Mouse (Mus musculus) layer of hippocampus, postnatal 14 days (tissue): Measurements from ENCODE around the gene 4430402I18Rik. TPM values are rescaled to one million over a fixed set of nuclear protein-coding genes. Genes with fewer than 3 reads are reported as not detected.

Experiments
- DNase-seq, 2 experiments: peaks; one replicate each; pipeline ENCODE4 v3.0.0; 2021 to 2022; ENCODE audit warnings: low spot score in 2 of 2, mixed read lengths in 1 of 2
- total RNA-seq, 2 experiments: library from RNA; stranded (reverse); gene quantifications; 2 replicates each; pipeline ENCODE4 v1.2.3; 2021

4430402I18Rik gene
- total RNA-seq, 2 experiments from 2014 or later = 6.1 to 9.4 TPM

GRCm38 (mm10) chr19:28969231-28969630 is 1.6 kb upstream of the 4430402I18Rik start:
- no peak for DNase-seq

- no peak for DNase-seq
These were observed 578 bp upstream of the 4430402I18Rik start for GRCm38 (mm10) chr19:28968178-28968577.

GRCm38 (mm10) chr19:28964552-28964903 is 3.1 kb downstream of the 4430402I18Rik start:
- no peak for DNase-seq

GRCm38 (mm10) chr19:28963842-28964551 is 3.6 kb downstream of the 4430402I18Rik start, which contains the start of gene Plpp6:
TSS of gene Plpp6 (plus strand) at chr19:28963953.
- peak; percentile 71 to 80 for DNase-seq

- no peak for DNase-seq
These were observed 4.1 kb downstream of the 4430402I18Rik start for GRCm38 (mm10) chr19:28963513-28963841.

GRCm38 (mm10) chr19:28963113-28963512 is 4.5 kb downstream of the 4430402I18Rik start:
- peak in 1 of 2 experiments; percentile 58 for DNase-seq

GRCm38 (mm10) chr19:28951251-28951650 is 16.3 kb downstream of the 4430402I18Rik start:
- no peak for DNase-seq

- no peak for DNase-seq
These were observed 20.3 kb downstream of the 4430402I18Rik start for GRCm38 (mm10) chr19:28947311-28947710.

- DNase-seq = peak in 1 of 2 experiments; percentile 50
These were observed 20.8 kb downstream of the 4430402I18Rik start for GRCm38 (mm10) chr19:28946782-28947181.

- DNase-seq = no peak
These were observed 26.3 kb downstream of the 4430402I18Rik start for GRCm38 (mm10) chr19:28941271-28941670.

- no peak for DNase-seq
These were observed 27.3 kb downstream of the 4430402I18Rik start for GRCm38 (mm10) chr19:28940135-28940874.

GRCm38 (mm10) chr19:28934897-28935296 is 32.7 kb downstream of the 4430402I18Rik start:
- DNase-seq = no peak

GRCm38 (mm10) chr19:28929034-28929433 is 38.6 kb downstream of the 4430402I18Rik start:
- DNase-seq = no peak

- no peak for DNase-seq
These were observed 40.2 kb downstream of the 4430402I18Rik start for GRCm38 (mm10) chr19:28927396-28927795.

- no peak for DNase-seq
These were observed 41.2 kb downstream of the 4430402I18Rik start for GRCm38 (mm10) chr19:28926366-28926765.

- no peak for DNase-seq
These were observed 49.8 kb downstream of the 4430402I18Rik start for GRCm38 (mm10) chr19:28917839-28918238.

GRCm38 (mm10) chr19:28916492-28916891 is 51.1 kb downstream of the 4430402I18Rik start:
- no peak for DNase-seq

- no peak for DNase-seq
These were observed 51.9 kb downstream of the 4430402I18Rik start for GRCm38 (mm10) chr19:28915602-28916250.

- no peak for DNase-seq
These were observed 53.0 kb downstream of the 4430402I18Rik start for GRCm38 (mm10) chr19:28914598-28914997.

- no peak for DNase-seq
These were observed 58.9 kb downstream of the 4430402I18Rik start for GRCm38 (mm10) chr19:28908693-28909092.

GRCm38 (mm10) chr19:28908186-28908585 is 59.4 kb downstream of the 4430402I18Rik start:
- DNase-seq = no peak

GRCm38 (mm10) chr19:28903536-28904119 is 64.0 kb downstream of the 4430402I18Rik start:
- DNase-seq = no peak
